Mouse (Mus musculus) midbrain, postnatal 0 days (tissue): ENCODE results near the gene Mrps24. TPM values are rescaled to one million over a fixed set of nuclear protein-coding genes. Genes with fewer than 3 reads are reported as not detected.

ENCODE experiments used
- ATAC-seq: fragments of 200-750 bp; cut with Nextera tagmentation; 2 replicates; pipeline ENCODE4 v1.8.0; 2017; ENCODE audit warnings: moderate number of reproducible peaks, mild to moderate bottlenecking, moderate TSS enrichment, moderate library complexity; ENCODE audit not compliant: low FRiP score
- DNase-seq: peaks from one replicate; pipeline ENCODE4 v3.0.0-alpha.2; 2015; ENCODE audit warnings: low spot score
- H3K27ac ChIP-seq: fragments of 300-500 bp; sonication (generic); 2 replicates; pipeline ENCODE4 v1.5.1; 2014; ENCODE audit warnings: low read depth, mild to moderate bottlenecking, low read length, mixed read lengths
- H3K27me3 ChIP-seq: fragments of 300-500 bp; sonication (generic); 2 replicates; pipeline ENCODE4 v1.6.1; 2014; ENCODE audit warnings: low read length, control low read depth, mixed read lengths; ENCODE audit not compliant: insufficient read depth
- H3K36me3 ChIP-seq: fragments of 300-500 bp; sonication (generic); 2 replicates; pipeline ENCODE4 v1.6.1; 2014; ENCODE audit warnings: low read length, control low read depth, mixed read lengths; ENCODE audit not compliant: insufficient read depth
- H3K4me1 ChIP-seq: fragments of 300-500 bp; sonication (generic); 2 replicates; pipeline ENCODE4 v1.6.1; 2014; ENCODE audit warnings: mild to moderate bottlenecking, control low read depth, antibody characterized with exemption, low read length, mixed read lengths; ENCODE audit not compliant: insufficient read depth
- H3K4me2 ChIP-seq: fragments of 300-500 bp; sonication (generic); 2 replicates; pipeline ENCODE4 v1.6.1; 2014; ENCODE audit warnings: low read depth, mild to moderate bottlenecking, low read length, mixed read lengths; ENCODE audit not compliant: poor library complexity, severe bottlenecking
- H3K4me3 ChIP-seq: fragments of 300-500 bp; sonication (generic); 2 replicates; pipeline ENCODE4 v1.5.1; 2014; ENCODE audit warnings: low read depth, mild to moderate bottlenecking, low read length, moderate library complexity
- H3K9ac ChIP-seq: fragments of 300-500 bp; sonication (generic); replicated peaks from 2 replicates; pipeline ENCODE4 v1.6.1; 2014; ENCODE audit warnings: mild to moderate bottlenecking, low read length, moderate library complexity, mixed read lengths; ENCODE audit not compliant: poor library complexity, severe bottlenecking
- H3K9me3 ChIP-seq: fragments of 300-500 bp; sonication (generic); 2 replicates; pipeline ENCODE4 v1.6.1; 2016; ENCODE audit warnings: low read length, control low read depth
- CTCF ChIP-seq: IDR thresholded peaks from 2 replicates; pipeline ENCODE4 v1.5.1; 2016; ENCODE audit warnings: antibody characterized with exemption, mild to moderate bottlenecking
- WGBS: fragments of 180-500 bp; shearing (Covaris S2); extraction: QIAGEN DNeasy Blood & Tissue Kit; methylation state at CpG from one replicate; pipeline ENCODE4 v1.1.7; 2014; 5-methylcytosine and 5-hydroxymethylcytosine counted together
- polyA plus RNA-seq: library from polyadenylated mRNA; unstranded; fragments of >200 nt; fragmentation: Nextera tagmentation; extraction: Ambion mirVana; gene quantifications from 2 replicates; pipeline ENCODE4 v1.2.1, GENCODE M21; 2015
- total RNA-seq: library from RNA; depleted of rRNA; stranded (reverse); fragments of >200 nt; gene quantifications from 2 replicates; pipeline ENCODE4 v1.2.3, GENCODE M21; 2014

Gene Mrps24
- total and polyA plus RNA-seq, 2 experiments from 2014 or later, result 86.4 to 222 TPM

DNA sequence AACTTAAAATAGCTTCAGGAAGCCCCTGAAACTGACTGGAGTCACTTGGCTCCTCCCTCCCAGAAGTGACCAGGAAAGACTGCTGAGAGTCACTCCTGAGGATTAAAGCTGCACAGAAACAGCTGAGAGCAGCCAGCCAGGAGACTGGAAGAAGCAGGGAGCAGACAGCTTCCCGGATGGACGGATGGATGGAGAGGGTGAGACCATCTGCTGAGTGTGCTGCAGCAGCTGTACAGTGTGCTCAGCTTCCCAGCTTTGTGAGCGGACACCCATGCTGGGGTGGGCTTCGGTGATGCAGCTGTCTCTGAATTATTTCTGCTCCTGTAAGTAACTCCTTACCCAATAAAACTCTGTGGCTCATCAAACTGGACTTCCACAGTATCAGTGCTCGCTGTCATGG lies 16.9 kb upstream of the Mrps24 start:
- DNase-seq, result peak; percentile 53
- no peaks in the 10 kb centered on the region for H3K27me3 ChIP-seq
- no peaks in the 10 kb centered on the region for H3K4me1 ChIP-seq
- WGBS, result 57% methylated on average over 5 of the region's 5 CpGs
- no peak overlapping the region for H3K27ac ChIP-seq
- no peak for ATAC-seq
- no peaks in the 10 kb centered on the region for H3K9me3 ChIP-seq
- H3K4me3 ChIP-seq, result no peak overlapping the region
- no peak for TF ChIP-seq CTCF
- no peaks in the 10 kb centered on the region for H3K36me3 ChIP-seq
- no peak overlapping the region for H3K4me2 ChIP-seq
- no peak overlapping the region for H3K9ac ChIP-seq

DNA sequence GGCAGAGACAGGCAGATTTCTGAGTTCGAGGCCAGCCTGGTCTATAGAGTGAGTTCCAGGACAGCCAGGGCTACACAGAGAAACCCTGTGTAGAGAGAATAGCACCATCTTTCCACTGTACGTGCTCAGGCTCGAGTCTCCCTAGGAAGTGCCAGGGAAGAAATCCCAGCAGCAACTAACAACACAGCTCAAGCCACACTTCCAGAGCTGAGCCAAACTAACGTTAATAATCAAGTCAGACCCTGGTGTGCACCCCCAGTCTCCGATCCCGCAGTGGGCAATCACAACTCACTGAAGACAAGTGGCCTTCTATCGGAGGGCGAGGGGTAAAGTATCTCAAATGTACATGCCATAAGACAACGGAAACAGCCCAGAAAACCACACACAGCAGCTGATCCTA lies 14.1 kb upstream of the Mrps24 start:
- ATAC-seq (no peak), DNase-seq (no peak)
- Histone ChIP-seq H3K4me2 (no peak overlapping the region), H3K4me3 (no peak overlapping the region), H3K4me1 (no peaks in the 10 kb centered on the region), H3K27me3 (no peaks in the 10 kb centered on the region), H3K9ac (no peak overlapping the region), H3K27ac (no peak overlapping the region), H3K9me3 (no peaks in the 10 kb centered on the region), H3K36me3 (peaks cover 3% of the 10 kb centered on the region; the same call in 1 of the 2 replicates)
- 95% methylated on average over 9 of the region's 9 CpGs for WGBS
- no peak for TF ChIP-seq CTCF

DNA sequence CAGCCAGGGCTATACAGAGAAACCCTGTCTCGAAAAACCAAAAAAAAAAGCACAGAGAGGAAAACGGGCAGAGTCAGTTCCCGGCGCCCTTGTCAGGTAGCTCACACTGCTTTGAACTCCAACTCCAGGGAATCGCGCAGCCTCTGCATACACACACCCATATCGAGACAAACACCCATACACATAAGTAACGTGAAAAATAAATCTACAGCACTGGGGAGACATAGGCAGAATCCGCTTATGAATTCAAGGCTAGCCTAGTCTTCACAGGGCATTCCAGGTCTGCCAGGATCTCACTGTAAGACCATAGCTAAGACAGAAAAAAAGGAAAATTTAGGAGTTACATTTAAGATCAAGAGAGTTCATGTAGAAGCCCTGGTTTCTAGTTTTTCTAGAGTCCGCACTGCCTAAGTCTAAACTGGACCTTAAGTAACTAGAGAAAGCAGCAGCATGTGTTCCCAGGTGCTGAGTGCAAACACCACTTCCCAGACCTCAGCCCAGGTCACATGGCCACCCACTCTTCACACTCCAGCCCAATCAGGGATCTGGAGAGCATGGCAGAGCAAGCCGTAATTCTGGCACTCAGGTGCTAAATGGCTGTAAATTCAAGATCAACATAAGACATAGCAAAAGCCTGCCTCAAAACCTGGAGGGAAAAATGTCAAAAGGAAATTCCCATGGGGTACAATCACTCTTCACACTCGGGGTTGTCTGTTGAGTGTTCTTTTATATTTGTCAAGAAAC lies 3.3 kb upstream of the Mrps24 start:
- Histone ChIP-seq H3K4me3 (no peak overlapping the region), H3K9me3 (no peaks in the 10 kb centered on the region), H3K4me2 (no peak overlapping the region), H3K9ac (no peak overlapping the region), H3K27me3 (no peaks in the 10 kb centered on the region), H3K4me1 (no peaks in the 10 kb centered on the region), H3K27ac (no peak overlapping the region), H3K36me3 (peaks cover 43% of the 10 kb centered on the region)
- no peak for TF ChIP-seq CTCF
- no peak for DNase-seq
- ATAC-seq, result no peak
- 92% methylated on average over 12 of the region's 12 CpGs for WGBS

- Histone ChIP-seq H3K36me3 (peaks cover 43% of the 10 kb centered on the region), H3K4me2 (no peak overlapping the region), H3K27me3 (no peaks in the 10 kb centered on the region), H3K4me3 (no peak overlapping the region), H3K27ac (no peak overlapping the region), H3K9me3 (no peaks in the 10 kb centered on the region), H3K4me1 (no peaks in the 10 kb centered on the region), H3K9ac (no peak overlapping the region)
- WGBS, result 94% methylated on average over 34 of the region's 34 CpGs
- no peak for ATAC-seq
- TF ChIP-seq CTCF, result no peak
- no peak for DNase-seq
Observed at GRCm38 (mm10) chr11:5716938-5717705, 1.6 kb upstream of the Mrps24 start.

GRCm38 (mm10) chr11:5716246-5716645 lies 766 bp upstream of the Mrps24 start:
- no peak overlapping the region for H3K4me2 ChIP-seq
- no peak for TF ChIP-seq CTCF
- no peak overlapping the region for H3K9ac ChIP-seq
- H3K4me3 ChIP-seq, result no peak overlapping the region
- ATAC-seq, result no peak
- DNase-seq, result no peak
- no peak overlapping the region for H3K27ac ChIP-seq
- H3K4me1 ChIP-seq, result no peaks in the 10 kb centered on the region
- peaks cover 40% of the 10 kb centered on the region for H3K36me3 ChIP-seq
- no peaks in the 10 kb centered on the region for H3K27me3 ChIP-seq
- no peaks in the 10 kb centered on the region for H3K9me3 ChIP-seq
- 93% methylated on average over 11 of the region's 11 CpGs for WGBS

- Histone ChIP-seq H3K36me3 (peaks cover 40% of the 10 kb centered on the region), H3K27me3 (no peaks in the 10 kb centered on the region)
Observed at GRCm38 (mm10) chr11:5715179-5715578, 301 bp downstream of the Mrps24 start.

More at GRCm38 (mm10) chr11:5715179-5715578, 301 bp downstream of the Mrps24 start:
- no peak overlapping the region for H3K4me3 ChIP-seq
- WGBS, result 92% methylated on average over 9 of the region's 9 CpGs
- H3K4me2 ChIP-seq, result no peak overlapping the region
- no peak for DNase-seq
- H3K27ac ChIP-seq, result no peak overlapping the region
- no peak overlapping the region for H3K9ac ChIP-seq
- TF ChIP-seq CTCF, result no peak
- no peaks in the 10 kb centered on the region for H3K4me1 ChIP-seq
- ATAC-seq, result no peak
- no peaks in the 10 kb centered on the region for H3K9me3 ChIP-seq
